Mouse (Mus musculus): ENCODE measurements at regions not wholly inside any gene's neighbourhood (a gene's known extent, or its start where the extent isn't known, plus 50 kb on each side); places are given as distances from the start of the nearest gene placed in this dataset.
"Not testable (repeated sequence)": the region's sequence is repeated elsewhere in the genome, so short reads cannot be mapped to it uniquely, and the experiment has no call there.

- DNase-seq (ENCODE audit: low read depth, low spot score) = peak; percentile 8
Measured at GRCm38 (mm10) chr5:133937967-133938918, 161.3 kb upstream of the Castor2 start.

- no peak for DNase-seq (ENCODE audit: low read depth, low spot score)
Measured at GRCm38 (mm10) chr5:133935451-133935850, 164.1 kb upstream of the Castor2 start.

GRCm38 (mm10) chr5:133935006-133935405 lies 164.5 kb upstream of the Castor2 start:
- no peak for DNase-seq (ENCODE audit: low read depth, low spot score)

GRCm38 (mm10) chr5:133930101-133930500 lies 169.4 kb upstream of the Castor2 start:
- no peak for DNase-seq (ENCODE audit: low read depth, low spot score)

GRCm38 (mm10) chr5:133927054-133927453 lies 172.5 kb upstream of the Castor2 start:
- DNase-seq (ENCODE audit: low read depth, low spot score) = no peak

GRCm38 (mm10) chr5:133925184-133925900 lies 174.2 kb upstream of the Castor2 start:
- peak; percentile 15 for DNase-seq (ENCODE audit: low read depth, low spot score)

- no peak for DNase-seq (ENCODE audit: low read depth, low spot score)
Measured at GRCm38 (mm10) chr5:133922181-133922580, 177.3 kb upstream of the Castor2 start.

- no peak for DNase-seq (ENCODE audit: low read depth, low spot score)
Measured at GRCm38 (mm10) chr5:133915734-133916550, 183.6 kb upstream of the Castor2 start.

GRCm38 (mm10) chr5:133907442-133907841 lies 192.1 kb upstream of the Castor2 start:
- DNase-seq (ENCODE audit: low read depth, low spot score) = no peak

- peak; percentile 61 for DNase-seq (ENCODE audit: low read depth, low spot score)
Measured at GRCm38 (mm10) chr5:133898025-133898598, 201.4 kb upstream of the Castor2 start.

- no peak for DNase-seq (ENCODE audit: low read depth, low spot score)
Measured at GRCm38 (mm10) chr5:133890728-133891127, 208.8 kb upstream of the Castor2 start.

- DNase-seq (ENCODE audit: low read depth, low spot score) = no peak
Measured at GRCm38 (mm10) chr5:133889841-133890240, 209.7 kb upstream of the Castor2 start.

- DNase-seq (ENCODE audit: low read depth, low spot score) = no peak
Measured at GRCm38 (mm10) chr5:133885507-133885906, 214.0 kb upstream of the Castor2 start.

- peak; percentile 70 for DNase-seq (ENCODE audit: low read depth, low spot score)
Measured at GRCm38 (mm10) chr5:133885016-133885415, 214.5 kb upstream of the Castor2 start.

- DNase-seq (ENCODE audit: low read depth, low spot score) = no peak
Measured at GRCm38 (mm10) chr5:133884593-133884992, 214.9 kb upstream of the Castor2 start.

- DNase-seq (ENCODE audit: low read depth, low spot score) = peak; percentile 34
Measured at GRCm38 (mm10) chr5:133844483-133844882, 255.0 kb upstream of the Castor2 start.

GRCm38 (mm10) chr5:133842059-133842706 lies 257.3 kb upstream of the Castor2 start:
- not testable (repeated sequence) for DNase-seq (ENCODE audit: low read depth, low spot score)

- DNase-seq (ENCODE audit: low read depth, low spot score) = no peak
Measured at GRCm38 (mm10) chr5:133838286-133838685, 261.2 kb upstream of the Castor2 start.

GRCm38 (mm10) chr5:133833217-133833616 lies 266.3 kb upstream of the Castor2 start:
- DNase-seq (ENCODE audit: low read depth, low spot score) = no peak

GRCm38 (mm10) chr5:133828226-133828625 lies 271.3 kb upstream of the Castor2 start:
- no peak for DNase-seq (ENCODE audit: low read depth, low spot score)

- DNase-seq (ENCODE audit: low read depth, low spot score) = no peak
Measured at GRCm38 (mm10) chr5:133823871-133824270, 275.6 kb upstream of the Castor2 start.
